Mouse (Mus musculus): ENCODE results near the gene Gm20388.

GRCm38 (mm10) chr8:121593293-121593692 is 1682.7 kb downstream of the Gm20388 start:
- TF ChIP-seq HCFC1 (IDR thresholded peaks at IDR 0.05; ENCODE audit: borderline replicate concordance, insufficient read depth, low read length) (no peak), ZNF384 (IDR thresholded peaks at IDR 0.05; ENCODE audit: low read depth, low read length) (no peak), MAFK (IDR thresholded peaks at IDR 0.05; ENCODE audit: insufficient read depth, low read depth, low read length) (no peak), CHD2 (IDR thresholded peaks at IDR 0.05; ENCODE audit: low read depth, low read length) (no peak)
